Comparison of ENCODE assay signal across 19 mouse cellular contexts in the genomic region with DNA sequence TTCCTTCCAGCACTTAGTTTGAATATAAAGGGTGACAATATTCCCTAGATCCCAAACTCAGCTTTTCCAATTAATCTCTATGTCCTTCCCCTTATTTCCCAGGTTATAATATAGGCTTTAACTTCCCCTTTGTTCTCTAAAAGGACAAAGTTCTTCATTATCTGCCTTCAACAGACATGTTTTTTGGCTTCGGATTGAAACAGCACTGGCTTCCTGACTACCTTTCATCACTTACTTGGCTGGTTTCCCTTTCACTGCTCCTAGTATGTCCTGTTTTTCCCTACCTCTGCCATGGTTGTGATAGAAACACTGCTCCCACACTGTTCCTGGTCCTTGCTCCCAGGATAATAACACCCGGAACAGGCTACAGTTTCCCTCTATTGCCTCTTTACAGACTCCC. TPM values are rescaled to one million over a fixed set of nuclear protein-coding genes. Genes with fewer than 3 reads are reported as not detected.
A peak's percentile ranks its signal among the peaks of the same experiment; 100 is the strongest.
DNase-seq lines count a peak whose midpoint lies in the region; ATAC-seq and TF ChIP-seq lines count a peak whose summit lies in the region.
"Had no signal": no experiment of that assay in that cellular context is flagged by ENCODE, and none has a peak within 500 bp of the region (broad histone marks: within the 10 kb centered on the region; RNA-seq: fewer than 3 reads in every experiment).

No protein-coding gene starts in this region.

- no peaks in the 10 kb centered on the region for H3K4me1 ChIP-seq in heart, embryonic 16.5 days (ENCODE audit: control insufficient read depth, insufficient read depth, low read length)
- no peaks in the 10 kb centered on the region for H3K4me1 ChIP-seq in heart, embryonic 12.5 days (replicated peaks)
- H3K4me1 ChIP-seq in MEL (ENCODE audit: control insufficient read depth in 1 of 2, insufficient read depth in 2 of 2, low read length in 2 of 2), result peaks cover 2 to 4% of the 10 kb centered on the region in 2 experiments; a peak in 1 of 4 replicates
- H3K4me1 ChIP-seq: embryonic facial prominence, embryonic 13.5 days; forebrain, embryonic 12.5 days; hindbrain, embryonic 13.5 days had no signal

- peak; percentile 58; the same call in 1 of the 2 replicates for ATAC-seq in heart, embryonic 16.5 days (replicated peaks; ENCODE audit: extremely low read depth, insufficient read depth, low FRiP score)
- ATAC-seq in heart, embryonic 12.5 days (ENCODE audit: insufficient number of reproducible peaks, low FRiP score), result no peak
- 0 out of 2 replicates have a peak, but pooled peaks have one; percentile 12 for ATAC-seq in megakaryocyte progenitor cell, adult 5-6 weeks (replicated peaks; ENCODE audit: poor library complexity)
- ATAC-seq: forebrain, embryonic 16.5 days; hindbrain, postnatal 0 days had no signal

- 40% methylated on average over 2 of the region's 2 CpGs for WGBS in heart, embryonic 16.5 days
- WGBS in heart, embryonic 12.5 days, result 45% methylated on average over 2 of the region's 2 CpGs

- H3K9me3 ChIP-seq in heart, embryonic 16.5 days (replicated peaks; ENCODE audit: control insufficient read depth, low read length), result no peaks in the 10 kb centered on the region
- no peaks in the 10 kb centered on the region for H3K9me3 ChIP-seq in heart, embryonic 12.5 days (replicated peaks)
- H3K9me3 ChIP-seq in MEL (replicated peaks; ENCODE audit: insufficient read depth, low read length), result no peaks in the 10 kb centered on the region
- H3K9me3 ChIP-seq: embryonic facial prominence, embryonic 13.5 days; forebrain, embryonic 12.5 days; hindbrain, embryonic 13.5 days had no signal

- H3K27ac ChIP-seq in heart, embryonic 16.5 days (ENCODE audit: low read length), result no peak overlapping the region
- H3K27ac ChIP-seq in heart, embryonic 12.5 days (ENCODE audit: poor library complexity, severe bottlenecking), result no peak overlapping the region
- peak overlapping the region; percentile 39; the same call in 1 of the 2 replicates for H3K27ac ChIP-seq in MEL (ENCODE audit: control insufficient read depth, low read depth, low read length)
- H3K27ac ChIP-seq: embryonic facial prominence, embryonic 13.5 days; forebrain, embryonic 12.5 days; hindbrain, embryonic 13.5 days; hindbrain, postnatal 0 days had no signal

- H3K4me2 ChIP-seq in heart, embryonic 16.5 days (ENCODE audit: low read depth, low read length), result no peak overlapping the region
- H3K4me2 ChIP-seq in heart, embryonic 12.5 days, result no peak overlapping the region
- H3K4me2 ChIP-seq: embryonic facial prominence, embryonic 13.5 days; forebrain, embryonic 12.5 days; heart, embryonic 11.5 days; hindbrain, embryonic 13.5 days had no signal

- TF ChIP-seq CTCF in MEL (IDR thresholded peaks at IDR 0.05 in 2 of 3, conservative IDR thresholded peaks at IDR 0.05 in 1 of 3; ENCODE audit: control insufficient read depth in 1 of 3, insufficient read depth in 1 of 3, low read depth in 2 of 3, low read length in 3 of 3, poor library complexity in 1 of 3, severe bottlenecking in 1 of 3), result no peak

- no peak for TF ChIP-seq POLR2A in MEL (IDR thresholded peaks at IDR 0.05; ENCODE audit: control insufficient read depth in 1 of 2, insufficient read depth in 1 of 2, low read depth in 1 of 2, low read length in 2 of 2, poor library complexity in 1 of 2)

- peak; percentile 89 for DNase-seq in MEL (ENCODE audit: low read depth, low spot score)
- DNase-seq in MEL-GATA-1-ER (ENCODE audit: extremely low read depth, low read depth), result peak; percentile 84
- DNase-seq in kidney, postnatal 36 days, result no peak
- DNase-seq: adrenal gland, postnatal 10 days; cerebellum, adult 11 months; cerebellum, adult 9-10 months; cerebellum, postnatal 25 days; gastrocnemius, postnatal 10 days; kidney, adult 11 months; kidney, adult 9 months had no signal

- H3K4me3 ChIP-seq in heart, embryonic 16.5 days (ENCODE audit: low read length), result no peak overlapping the region
- H3K4me3 ChIP-seq in heart, embryonic 12.5 days, result no peak overlapping the region
- H3K4me3 ChIP-seq in MEL (ENCODE audit: control insufficient read depth in 1 of 2, insufficient read depth in 1 of 2, low read depth in 2 of 2, low read length in 2 of 2), result peak overlapping the region in 1 of 2 experiments; percentile 5; a peak in 2 of 4 replicates
- H3K4me3 ChIP-seq: embryonic facial prominence, embryonic 13.5 days; forebrain, embryonic 12.5 days; hindbrain, embryonic 13.5 days had no signal

- peak; percentile 85 to 95 for TF ChIP-seq EP300 in MEL (IDR thresholded peaks at IDR 0.05; ENCODE audit: low read depth in 1 of 2, low read length in 2 of 2)

- H3K79me2 ChIP-seq in MEL (ENCODE audit: control insufficient read depth, insufficient read depth, low read length, poor library complexity), result no peaks in the 10 kb centered on the region

- no peak overlapping the region for H3K9ac ChIP-seq in heart, embryonic 16.5 days (ENCODE audit: low read length)
- no peak overlapping the region for H3K9ac ChIP-seq in heart, embryonic 12.5 days
- H3K9ac ChIP-seq in MEL (ENCODE audit: control insufficient read depth, low read depth, low read length, poor library complexity, severe bottlenecking), result 0 out of 2 replicates have a peak overlapping the region, but pooled peaks have one; percentile 7
- H3K9ac ChIP-seq: embryonic facial prominence, embryonic 13.5 days; forebrain, embryonic 12.5 days; hindbrain, embryonic 13.5 days had no signal

- no peak for TF ChIP-seq RAD21 in MEL (IDR thresholded peaks at IDR 0.05; ENCODE audit: low read depth, low read length)

- H3K27me3 ChIP-seq in heart, embryonic 16.5 days (ENCODE audit: control insufficient read depth, insufficient read depth, low read length), result no peaks in the 10 kb centered on the region
- H3K27me3 ChIP-seq in heart, embryonic 12.5 days (replicated peaks), result no peaks in the 10 kb centered on the region
- H3K27me3 ChIP-seq in MEL (ENCODE audit: control insufficient read depth in 1 of 2, insufficient read depth in 2 of 2, low read length in 2 of 2), result no peaks in the 10 kb centered on the region
- H3K27me3 ChIP-seq: embryonic facial prominence, embryonic 13.5 days; forebrain, embryonic 12.5 days; hindbrain, embryonic 13.5 days had no signal

- H3K36me3 ChIP-seq in heart, embryonic 16.5 days (ENCODE audit: control insufficient read depth, insufficient read depth), result no peaks in the 10 kb centered on the region
- H3K36me3 ChIP-seq in heart, embryonic 12.5 days, result no peaks in the 10 kb centered on the region
- H3K36me3 ChIP-seq in MEL (ENCODE audit: control insufficient read depth in 1 of 2, insufficient read depth in 2 of 2, low read length in 2 of 2), result peaks cover 0 to 18% of the 10 kb centered on the region in 2 experiments; a peak in 2 of 4 replicates
- H3K36me3 ChIP-seq: embryonic facial prominence, embryonic 13.5 days; forebrain, embryonic 12.5 days; hindbrain, embryonic 13.5 days had no signal

TF ChIP-seq in MEL, 35 proteins besides CTCF, POLR2A, EP300 and RAD21 (continues in another document):
- TF ChIP-seq POLR2AphosphoS5 (IDR thresholded peaks at IDR 0.05; ENCODE audit: borderline replicate concordance, low read depth, low read length), result no peak
- TF ChIP-seq ZMIZ1 (IDR thresholded peaks at IDR 0.05; ENCODE audit: low read depth, low read length), result no peak
- TF ChIP-seq MYB (IDR thresholded peaks at IDR 0.05; ENCODE audit: low read depth, low read length), result no peak
- no peak for TF ChIP-seq GABPA (IDR thresholded peaks at IDR 0.05; ENCODE audit: low read depth, low read length)
- TF ChIP-seq ZKSCAN1 (IDR thresholded peaks at IDR 0.05; ENCODE audit: low read depth, low read length), result no peak
- no peak for TF ChIP-seq MYC (IDR thresholded peaks at IDR 0.05; ENCODE audit: low read depth, low read length)
- no peak for TF ChIP-seq KAT2A (conservative IDR thresholded peaks at IDR 0.05; ENCODE audit: low read depth, low read length)
- no peak for TF ChIP-seq NELFE (IDR thresholded peaks at IDR 0.05; ENCODE audit: low read depth, low read length)
- no peak for TF ChIP-seq MAZ (IDR thresholded peaks at IDR 0.05; ENCODE audit: low read depth, low read length)
- no peak for TF ChIP-seq CHD1 (IDR thresholded peaks at IDR 0.05; ENCODE audit: low read depth, low read length)
- TF ChIP-seq SIN3A (IDR thresholded peaks at IDR 0.05; ENCODE audit: low read length), result no peak; the same call in 1 of the 2 replicates
- TF ChIP-seq E2F4 (IDR thresholded peaks at IDR 0.05; ENCODE audit: borderline replicate concordance, low read depth, low read length), result no peak
- TF ChIP-seq MAFK (IDR thresholded peaks at IDR 0.05; ENCODE audit: borderline replicate concordance, low read depth, low read length), result no peak
- no peak for TF ChIP-seq UBTF (IDR thresholded peaks at IDR 0.05; ENCODE audit: borderline replicate concordance, insufficient read depth, low read depth, low read length)
- TF ChIP-seq CHD2 (IDR thresholded peaks at IDR 0.05; ENCODE audit: low read length), result no peak
- no peak for TF ChIP-seq TBP (IDR thresholded peaks at IDR 0.05; ENCODE audit: low read depth, low read length)
- no peak for TF ChIP-seq USF1 (IDR thresholded peaks at IDR 0.05; ENCODE audit: low read depth, low read length)
- TF ChIP-seq POLR2AphosphoS2 (IDR thresholded peaks at IDR 0.05; ENCODE audit: low read length), result no peak
- TF ChIP-seq HCFC1 (IDR thresholded peaks at IDR 0.05; ENCODE audit: low read depth, low read length), result no peak
- peak; percentile 91 for TF ChIP-seq GATA1 (IDR thresholded peaks at IDR 0.05; ENCODE audit: low read depth, low read length)
- no peak for TF ChIP-seq USF2 (IDR thresholded peaks at IDR 0.05; ENCODE audit: borderline replicate concordance in 1 of 2, insufficient read depth in 1 of 2, low read depth in 1 of 2, low read length in 2 of 2)
- TF ChIP-seq JUND (IDR thresholded peaks at IDR 0.05; ENCODE audit: low read depth, low read length), result no peak
- no peak for TF ChIP-seq MAX (IDR thresholded peaks at IDR 0.05; ENCODE audit: low read length)
- no peak for TF ChIP-seq BHLHE40 (IDR thresholded peaks at IDR 0.05; ENCODE audit: borderline replicate concordance, low read depth, low read length)
- no peak for TF ChIP-seq NRF1 (IDR thresholded peaks at IDR 0.05; ENCODE audit: insufficient read depth, low read depth, low read length, poor library complexity, severe bottlenecking)
- TF ChIP-seq SMC3 (IDR thresholded peaks at IDR 0.05; ENCODE audit: low read depth, low read length), result no peak
- TF ChIP-seq ELF1 (IDR thresholded peaks at IDR 0.05; ENCODE audit: low read depth, low read length), result no peak

RNA-seq across cellular contexts. Expression of a gene that starts 15.3 kb away (rescaled TPM):
- polyA plus RNA-seq in heart, embryonic 16.5 days (2015; fragmentation: Nextera tagmentation; extraction: Ambion mirVana), result 7.4 and 8.4 TPM in 2 replicates
- 7.7 and 8.1 TPM in 2 replicates for polyA plus RNA-seq in heart, embryonic 12.5 days (2016; fragmentation: Nextera tagmentation; extraction: Ambion mirVana)
- 7.5 and 10.4 TPM in 2 replicates for total RNA-seq in MEL (2012; rRNA removed)
- 10 to 100 TPM in 1 of 2 experiments, not detected in 1; 20.3 TPM for polyA plus RNA-seq in MEL (2012; ENCODE audit: insufficient read depth in 1 of 2, insufficient read length in 2 of 2, low read depth in 1 of 2, low replicate concordance in 2 of 2, missing spikeins in 1 of 2)
- 11.8 and 14.5 TPM in 2 replicates for total RNA-seq in megakaryocyte progenitor cell, adult 5-6 weeks (2015)
- 8.9 and 10.9 TPM in 2 replicates for total RNA-seq in megakaryocyte progenitor cell, adult 5-6 weeks (2017)

Comparison
In these comparisons a context has a peak if more than half of its experiments do, and no peak if none do; other contexts are left out.
1. DNase-seq: peak in MEL (single experiment) and MEL-GATA-1-ER (single experiment); none in kidney, postnatal 36 days (0 of 2).